Mouse (Mus musculus): ENCODE measurements around the gene Zfp831. TPM values are rescaled to one million over a fixed set of nuclear protein-coding genes. Genes with fewer than 3 reads are reported as not detected.

Zfp831 gene
- polyA plus RNA-seq, 2 experiments, result 0.03 TPM; not detected in 1

DNA sequence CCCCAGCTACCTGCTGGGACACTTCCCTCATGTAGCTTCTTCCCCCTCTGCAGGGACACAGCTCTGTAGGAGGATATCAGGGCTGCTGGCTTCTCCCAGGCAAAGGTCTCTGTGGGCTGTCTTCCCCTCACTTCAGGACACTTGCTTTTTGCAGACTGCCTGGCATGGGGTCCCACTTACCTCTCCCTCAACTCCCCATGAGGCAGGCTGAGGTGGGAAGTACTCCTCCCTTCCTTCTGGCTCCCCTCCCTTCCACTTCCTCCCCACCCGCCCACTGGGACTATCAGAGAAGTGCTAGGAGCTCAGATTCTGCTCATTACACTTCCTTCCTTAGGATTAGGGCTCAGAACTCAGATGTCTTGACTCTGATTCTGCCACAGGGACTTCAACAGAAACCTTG is 6.6 kb upstream of the Zfp831 start:
- Histone ChIP-seq H3K4me2 (ENCODE audit: low read depth) (no peak overlapping the region), H3K27me3 (ENCODE audit: control insufficient read depth, insufficient read depth, low read length) (no peaks in the 10 kb centered on the region), H3K9ac (replicated peaks) (no peak overlapping the region), H3K9me3 (ENCODE audit: control insufficient read depth, low read length) (no peaks in the 10 kb centered on the region), H3K27ac (no peak overlapping the region), H3K4me3 (ENCODE audit: insufficient read depth in 1 of 2, low read depth in 2 of 2, low read length in 2 of 2) (no peak overlapping the region), H3K36me3 (replicated peaks; ENCODE audit: control insufficient read depth, insufficient read depth, low read depth) (no peaks in the 10 kb centered on the region), H3K4me1 (replicated peaks; ENCODE audit: control insufficient read depth in 2 of 2, insufficient read depth in 2 of 2, low read length in 1 of 2) (no peaks in the 10 kb centered on the region)
- ATAC-seq (ENCODE audit: insufficient read depth), result no peak
- no peak for DNase-seq (ENCODE audit: low read depth in 3 of 3, low spot score in 3 of 3)
- TF ChIP-seq CTCF (IDR thresholded peaks at IDR 0.05; ENCODE audit: low read depth) (no peak), EP300 (IDR thresholded peaks at IDR 0.05; ENCODE audit: low read depth) (no peak)
- WGBS (ENCODE audit: insufficient replicate concordance), result 6% methylated on average over 1 of the region's 1 CpGs

DNA sequence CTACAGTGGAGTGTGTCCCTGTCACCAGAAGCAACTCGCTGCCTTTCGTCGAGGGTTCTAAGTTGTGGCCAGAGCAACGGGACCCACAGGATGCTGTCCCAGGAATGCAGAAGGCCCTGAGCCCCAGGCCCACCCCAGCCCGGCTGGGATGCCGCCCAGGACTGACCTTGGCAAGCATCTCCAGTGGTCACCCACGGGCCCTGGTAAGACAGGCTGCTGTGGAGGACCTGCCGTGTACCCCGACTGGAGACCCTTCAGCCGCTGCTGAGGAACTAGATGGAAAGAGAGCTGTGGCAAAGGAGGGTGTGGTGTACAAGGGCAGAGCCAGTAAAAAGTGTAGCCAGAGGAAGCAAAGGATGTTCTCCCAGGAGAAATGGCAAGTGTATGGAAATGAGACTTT is 1.6 kb downstream of the Zfp831 start:
- H3K4me3 ChIP-seq (ENCODE audit: insufficient read depth in 1 of 2, low read depth in 2 of 2, low read length in 2 of 2), result no peak overlapping the region
- H3K4me1 ChIP-seq (replicated peaks; ENCODE audit: control insufficient read depth in 2 of 2, insufficient read depth in 2 of 2, low read length in 1 of 2), result no peaks in the 10 kb centered on the region
- H3K4me2 ChIP-seq (ENCODE audit: low read depth), result no peak overlapping the region
- no peaks in the 10 kb centered on the region for H3K27me3 ChIP-seq (ENCODE audit: control insufficient read depth, insufficient read depth, low read length)
- 73% methylated on average over 10 of the region's 10 CpGs for WGBS (ENCODE audit: insufficient replicate concordance)
- H3K9me3 ChIP-seq (ENCODE audit: control insufficient read depth, low read length), result no peaks in the 10 kb centered on the region
- TF ChIP-seq EP300 (IDR thresholded peaks at IDR 0.05; ENCODE audit: low read depth) (no peak), CTCF (IDR thresholded peaks at IDR 0.05; ENCODE audit: low read depth) (no peak)
- DNase-seq (ENCODE audit: low read depth in 3 of 3, low spot score in 3 of 3), result no peak
- no peak for ATAC-seq (ENCODE audit: insufficient read depth)
- no peak overlapping the region for H3K27ac ChIP-seq
- no peaks in the 10 kb centered on the region for H3K36me3 ChIP-seq (replicated peaks; ENCODE audit: control insufficient read depth, insufficient read depth, low read depth)
- H3K9ac ChIP-seq (replicated peaks), result no peak overlapping the region

DNA sequence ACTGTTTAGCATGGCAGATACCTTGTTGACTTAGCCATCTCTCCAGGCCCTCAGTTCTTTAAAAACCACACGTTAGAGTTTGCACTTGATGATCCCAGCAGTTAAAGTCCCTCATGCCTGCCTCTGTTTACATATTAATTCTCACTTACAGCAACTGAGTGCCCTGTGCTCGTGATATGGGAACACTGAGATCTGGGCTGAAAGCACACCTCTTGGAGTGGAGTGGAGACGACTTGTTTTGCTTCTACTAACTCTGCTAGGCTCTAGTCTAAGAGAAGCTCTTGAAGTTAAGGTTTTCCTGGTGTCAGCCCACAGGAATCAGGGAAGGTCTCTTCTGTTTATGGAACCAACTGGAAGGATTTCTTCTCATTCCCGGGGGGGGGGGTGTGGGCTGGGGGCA is 9.5 kb downstream of the Zfp831 start:
- no peak overlapping the region for H3K27ac ChIP-seq
- H3K9me3 ChIP-seq (ENCODE audit: control insufficient read depth, low read length), result no peaks in the 10 kb centered on the region
- no peaks in the 10 kb centered on the region for H3K36me3 ChIP-seq (replicated peaks; ENCODE audit: control insufficient read depth, insufficient read depth, low read depth)
- TF ChIP-seq CTCF (IDR thresholded peaks at IDR 0.05; ENCODE audit: low read depth), result no peak
- no peak for TF ChIP-seq EP300 (IDR thresholded peaks at IDR 0.05; ENCODE audit: low read depth)
- no peak overlapping the region for H3K4me2 ChIP-seq (ENCODE audit: low read depth)
- no peaks in the 10 kb centered on the region for H3K27me3 ChIP-seq (ENCODE audit: control insufficient read depth, insufficient read depth, low read length)
- H3K4me1 ChIP-seq (replicated peaks; ENCODE audit: control insufficient read depth in 2 of 2, insufficient read depth in 2 of 2, low read length in 1 of 2), result no peaks in the 10 kb centered on the region
- WGBS (ENCODE audit: insufficient replicate concordance), result 36% methylated on average over 4 of the region's 4 CpGs
- DNase-seq (ENCODE audit: low read depth in 3 of 3, low spot score in 3 of 3) (no peak), ATAC-seq (ENCODE audit: insufficient read depth) (no peak)
- H3K9ac ChIP-seq (replicated peaks), result no peak overlapping the region
- H3K4me3 ChIP-seq (ENCODE audit: insufficient read depth in 1 of 2, low read depth in 2 of 2, low read length in 2 of 2), result no peak overlapping the region

DNA sequence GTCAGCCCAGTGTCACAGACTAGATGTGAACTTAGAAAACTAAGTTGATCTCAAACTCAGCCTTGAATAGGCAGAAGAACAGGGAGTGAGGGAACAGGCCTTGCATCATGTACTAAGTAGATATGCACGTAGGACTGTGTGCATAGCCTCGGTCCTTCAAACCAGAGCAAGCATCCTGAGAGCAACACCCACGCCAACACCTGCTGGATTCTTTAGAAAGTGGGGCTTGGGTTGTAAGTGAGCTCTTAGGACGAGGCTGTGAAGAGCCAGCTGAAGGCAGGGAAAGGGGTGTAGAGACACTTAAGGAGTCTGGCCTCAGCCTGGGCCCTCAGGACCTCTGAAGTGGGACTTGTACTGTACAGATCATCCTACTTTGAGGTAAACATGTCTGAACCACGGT is 12.0 kb downstream of the Zfp831 start:
- Histone ChIP-seq H3K36me3 (replicated peaks; ENCODE audit: control insufficient read depth, insufficient read depth, low read depth) (no peaks in the 10 kb centered on the region), H3K4me1 (replicated peaks; ENCODE audit: control insufficient read depth in 2 of 2, insufficient read depth in 2 of 2, low read length in 1 of 2) (no peaks in the 10 kb centered on the region), H3K27me3 (ENCODE audit: control insufficient read depth, insufficient read depth, low read length) (no peaks in the 10 kb centered on the region), H3K9ac (replicated peaks) (no peak overlapping the region), H3K27ac (no peak overlapping the region), H3K4me3 (ENCODE audit: insufficient read depth in 1 of 2, low read depth in 2 of 2, low read length in 2 of 2) (no peak overlapping the region), H3K4me2 (ENCODE audit: low read depth) (no peak overlapping the region), H3K9me3 (ENCODE audit: control insufficient read depth, low read length) (no peaks in the 10 kb centered on the region)
- TF ChIP-seq CTCF (IDR thresholded peaks at IDR 0.05; ENCODE audit: low read depth) (no peak), EP300 (IDR thresholded peaks at IDR 0.05; ENCODE audit: low read depth) (no peak)
- ATAC-seq (ENCODE audit: insufficient read depth) (no peak), DNase-seq (ENCODE audit: low read depth in 3 of 3, low spot score in 3 of 3) (no peak)
- WGBS (ENCODE audit: insufficient replicate concordance), result 52% methylated on average over 5 of the region's 5 CpGs

DNA sequence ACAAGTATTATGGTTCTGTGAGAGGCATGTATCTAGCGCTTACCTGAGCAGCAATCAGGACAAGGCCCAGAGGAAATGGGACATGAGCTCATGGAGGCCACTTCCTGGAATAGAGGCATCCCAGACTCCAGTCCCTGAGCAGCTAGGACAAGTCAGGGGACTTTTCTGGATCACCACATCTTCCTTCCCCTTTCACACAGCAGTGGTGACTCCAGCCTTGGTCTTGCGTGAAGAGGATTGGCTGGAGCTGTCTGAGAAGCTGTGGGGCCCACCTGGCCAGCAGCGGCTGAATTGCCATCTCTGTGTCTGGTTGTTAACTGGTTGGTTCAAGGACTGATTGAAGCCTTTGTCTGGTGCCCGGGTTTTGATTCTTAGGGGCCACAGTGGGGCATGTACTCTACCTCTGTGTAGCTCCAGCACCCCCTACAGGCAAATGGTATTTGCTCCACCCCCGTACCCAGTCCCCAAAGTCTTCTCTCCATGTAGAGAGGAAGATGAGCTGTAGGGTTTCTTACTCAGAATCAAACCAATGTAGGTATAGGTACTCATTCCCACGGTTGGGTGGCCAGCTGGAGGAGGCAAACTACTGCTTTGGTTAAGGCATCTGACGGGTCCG is 15.0 kb downstream of the Zfp831 start:
- H3K4me1 ChIP-seq (replicated peaks; ENCODE audit: control insufficient read depth in 2 of 2, insufficient read depth in 2 of 2, low read length in 1 of 2), result peaks cover 0 to 2% of the 10 kb centered on the region in 2 experiments; a peak in 1 of 4 replicates
- TF ChIP-seq EP300 (IDR thresholded peaks at IDR 0.05; ENCODE audit: low read depth), result no peak
- TF ChIP-seq CTCF (IDR thresholded peaks at IDR 0.05; ENCODE audit: low read depth), result peak; percentile 56
- peak; percentile 29; the same call in 1 of the 2 replicates for ATAC-seq (ENCODE audit: insufficient read depth)
- no peak overlapping the region for H3K27ac ChIP-seq
- DNase-seq (ENCODE audit: low read depth in 3 of 3, low spot score in 3 of 3), result no peak
- H3K9ac ChIP-seq (replicated peaks), result no peak overlapping the region
- no peak overlapping the region for H3K4me3 ChIP-seq (ENCODE audit: insufficient read depth in 1 of 2, low read depth in 2 of 2, low read length in 2 of 2)
- H3K36me3 ChIP-seq (replicated peaks; ENCODE audit: control insufficient read depth, insufficient read depth, low read depth), result no peaks in the 10 kb centered on the region
- H3K27me3 ChIP-seq (ENCODE audit: control insufficient read depth, insufficient read depth, low read length), result no peaks in the 10 kb centered on the region
- H3K9me3 ChIP-seq (ENCODE audit: control insufficient read depth, low read length), result no peaks in the 10 kb centered on the region
- 45% methylated on average over 8 of the region's 8 CpGs for WGBS (ENCODE audit: insufficient replicate concordance)
- no peak overlapping the region for H3K4me2 ChIP-seq (ENCODE audit: low read depth)

Measured in liver, embryonic 14.5 days (tissue).